Mouse (Mus musculus): ENCODE measurements at regions not wholly inside any gene's neighbourhood (a gene's known extent, or its start where the extent isn't known, plus 50 kb on each side); places are given as distances from the start of the nearest gene placed in this dataset.

DNA sequence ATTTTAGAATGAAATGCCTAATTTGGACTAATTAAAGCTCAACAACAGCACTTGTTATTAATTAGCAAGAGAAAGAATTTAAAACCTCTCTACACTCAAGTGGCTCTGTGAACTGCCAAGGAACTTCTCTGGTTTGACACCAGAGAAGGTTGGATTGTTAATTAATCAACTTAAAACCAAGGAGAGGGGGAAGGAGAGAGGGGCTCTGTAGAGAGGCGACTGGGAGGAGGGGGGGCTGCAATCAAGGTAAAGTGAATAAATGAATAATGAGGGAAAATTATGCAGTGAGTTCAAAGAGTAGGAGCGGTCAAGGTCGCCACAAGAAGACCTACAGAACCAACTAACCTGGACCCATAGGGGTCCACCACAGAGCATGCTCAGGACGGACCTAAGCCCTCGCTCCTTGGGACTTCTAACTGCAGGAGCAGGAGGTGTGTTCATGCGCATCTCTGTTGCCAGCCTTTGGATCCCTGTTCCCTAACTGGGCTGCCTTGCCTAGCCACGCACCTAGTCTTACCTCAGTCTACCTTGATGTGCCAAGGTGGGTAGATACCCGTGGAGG lies 189.0 kb upstream of the Ghr start:
- no peak for TF ChIP-seq CTCF (IDR thresholded peaks at IDR 0.05; ENCODE audit: low read depth)
- TF ChIP-seq EP300 (IDR thresholded peaks at IDR 0.05; ENCODE audit: low read depth) = no peak

All from heart, postnatal 0 days (tissue).